Mouse (Mus musculus): ENCODE results near the gene Gpr135. TPM values are rescaled to one million over a fixed set of nuclear protein-coding genes. Genes with fewer than 3 reads are reported as not detected.

The Gpr135 gene
- polyA plus RNA-seq, 1 experiment from 2014 or later = 8.7 TPM

DNA sequence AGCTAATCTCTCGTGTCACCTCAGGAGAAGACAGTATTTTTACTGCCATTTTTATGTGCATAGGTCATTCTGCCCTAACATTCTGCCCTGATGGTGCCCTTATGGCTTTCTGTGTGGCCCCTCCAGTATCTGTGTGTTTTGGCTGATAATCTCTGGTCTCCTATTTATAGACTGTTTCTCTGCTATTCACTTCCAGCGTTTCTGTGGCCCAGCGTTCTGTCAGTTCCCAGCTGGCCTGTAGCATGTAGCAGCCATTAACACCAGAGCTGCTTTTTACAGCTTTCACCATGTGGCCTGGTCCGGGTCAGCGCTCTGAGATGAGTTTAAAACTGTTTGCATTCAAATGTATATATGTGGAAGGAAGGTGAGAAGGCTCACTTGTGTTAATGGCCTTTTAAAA is 49.4 kb downstream of the Gpr135 start:
- no peak overlapping the region for H3K4me2 ChIP-seq (ENCODE audit: low read depth, low read length)
- H3K36me3 ChIP-seq (ENCODE audit: control insufficient read depth, insufficient read depth, low read length) = no peaks in the 10 kb centered on the region
- WGBS = 46% methylated on average over 5 of the region's 5 CpGs
- H3K27me3 ChIP-seq (ENCODE audit: control insufficient read depth, insufficient read depth, low read length) = no peaks in the 10 kb centered on the region
- no peaks in the 10 kb centered on the region for H3K4me1 ChIP-seq (ENCODE audit: control insufficient read depth, insufficient read depth, low read length)
- no peak overlapping the region for H3K9ac ChIP-seq (replicated peaks; ENCODE audit: low read depth, low read length)
- H3K4me3 ChIP-seq (ENCODE audit: low read depth, low read length) = no peak overlapping the region
- H3K27ac ChIP-seq (ENCODE audit: low read depth, low read length) = no peak overlapping the region
- no peaks in the 10 kb centered on the region for H3K9me3 ChIP-seq (ENCODE audit: control insufficient read depth, low read length)
- no peak for ATAC-seq (ENCODE audit: low read depth)

DNA sequence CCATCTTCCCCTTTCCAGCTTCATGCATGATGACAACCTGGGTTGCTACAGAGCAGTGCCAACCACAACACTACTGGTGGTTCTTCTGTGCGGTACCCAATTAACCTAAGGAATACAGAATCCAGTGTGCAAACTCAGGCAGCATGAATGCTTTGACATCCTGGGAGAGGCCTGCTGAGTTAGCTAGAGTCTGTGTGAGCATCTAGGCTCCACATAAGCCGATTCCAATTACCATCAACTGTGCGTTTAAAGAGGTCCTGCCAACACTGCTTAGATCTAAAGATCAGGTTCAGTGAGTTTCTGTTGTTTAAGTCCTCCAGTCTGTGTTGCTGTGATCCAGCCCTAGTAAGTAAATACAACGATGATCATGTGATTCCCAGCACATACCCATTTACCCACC is 50.6 kb downstream of the Gpr135 start:
- ATAC-seq (ENCODE audit: low read depth) = no peak
- H3K9me3 ChIP-seq (ENCODE audit: control insufficient read depth, low read length) = no peaks in the 10 kb centered on the region
- H3K4me3 ChIP-seq (ENCODE audit: low read depth, low read length) = no peak overlapping the region
- no peak overlapping the region for H3K9ac ChIP-seq (replicated peaks; ENCODE audit: low read depth, low read length)
- H3K27ac ChIP-seq (ENCODE audit: low read depth, low read length) = no peak overlapping the region
- WGBS = 88% methylated on average over 4 of the region's 4 CpGs
- H3K4me2 ChIP-seq (ENCODE audit: low read depth, low read length) = no peak overlapping the region
- no peaks in the 10 kb centered on the region for H3K27me3 ChIP-seq (ENCODE audit: control insufficient read depth, insufficient read depth, low read length)
- no peaks in the 10 kb centered on the region for H3K4me1 ChIP-seq (ENCODE audit: control insufficient read depth, insufficient read depth, low read length)
- H3K36me3 ChIP-seq (ENCODE audit: control insufficient read depth, insufficient read depth, low read length) = no peaks in the 10 kb centered on the region

Other genes with a start within 250 kb of the Gpr135 start
- gene Daam1, start 240.0 kb downstream of the Gpr135 start, polyA plus RNA-seq (2014; fragmentation: Nextera tagmentation; extraction: Ambion mirVana) = 33.0 and 55.2 TPM in 2 replicates
- 14.4 and 16.6 TPM in 2 replicates for gene L3hypdh, start 14.3 kb upstream of the Gpr135 start, polyA plus RNA-seq (2014; fragmentation: Nextera tagmentation; extraction: Ambion mirVana)
- gene Jkamp, start 14.5 kb upstream of the Gpr135 start, polyA plus RNA-seq (2014; fragmentation: Nextera tagmentation; extraction: Ambion mirVana) = 101 and 113 TPM in 2 replicates
- 0.09 TPM in 1 of 2 replicates, not detected in the other for gene Ccdc175, start 113.9 kb upstream of the Gpr135 start, polyA plus RNA-seq (2014; fragmentation: Nextera tagmentation; extraction: Ambion mirVana)

All from neural tube, embryonic 14.5 days (tissue).